Mouse (Mus musculus) retina, adult 2 months (tissue): ENCODE measurements around the gene Rpain.

Experiments
- DNase-seq: peaks from one replicate; pipeline ENCODE4 v3.0.0-alpha.2; 2012; ENCODE audit warnings: low read depth, low spot score

Rpain gene

GRCm38 (mm10) chr11:71001167-71001566 is 31.2 kb downstream of the Rpain start:
- no peak for DNase-seq

GRCm38 (mm10) chr11:71003611-71004315 is 33.8 kb downstream of the Rpain start:
- DNase-seq = no peak

GRCm38 (mm10) chr11:71004316-71004773 is 34.3 kb downstream of the Rpain start, which contains the start of gene Dhx33:
Gene Dhx33, minus strand, starts transcription at chr11:71004437.
- peak; percentile 96 for DNase-seq

- no peak for DNase-seq
Measured at GRCm38 (mm10) chr11:71005046-71005445, 35.0 kb downstream of the Rpain start.

- DNase-seq = no peak
Measured at GRCm38 (mm10) chr11:71007026-71007425, 37.0 kb downstream of the Rpain start.

GRCm38 (mm10) chr11:71007831-71008230 is 37.8 kb downstream of the Rpain start:
- no peak for DNase-seq

- no peak for DNase-seq
Measured at GRCm38 (mm10) chr11:71008321-71008720, 38.3 kb downstream of the Rpain start.

- DNase-seq = no peak
Measured at GRCm38 (mm10) chr11:71012743-71013142, 42.7 kb downstream of the Rpain start.

GRCm38 (mm10) chr11:71017051-71017450 is 47.0 kb downstream of the Rpain start:
- no peak for DNase-seq

GRCm38 (mm10) chr11:71018416-71019200 is 48.6 kb downstream of the Rpain start:
- DNase-seq = no peak

- DNase-seq = peak; percentile 98
Measured at GRCm38 (mm10) chr11:71019201-71020068, 49.4 kb downstream of the Rpain start, which contains the start of the genes Mis12 and Derl2. Gene Mis12, plus strand, starts transcription at chr11:71019611. Gene Derl2, minus strand, starts transcription at chr11:71019841.
